Mouse (Mus musculus): Measurements from ENCODE around the gene Man1a2. TPM values are rescaled to one million over a fixed set of nuclear protein-coding genes. Genes with fewer than 3 reads are reported as not detected.

Man1a2 gene
- polyA plus RNA-seq, 1 experiment from 2014 or later = 50.2 TPM

Other genes with a start within 250 kb of the Man1a2 start
- gene Tent5c, start 196.2 kb downstream of the Man1a2 start, polyA plus RNA-seq (2014; fragmentation: Nextera tagmentation; extraction: Ambion mirVana) = 2.9 and 3.2 TPM in 2 replicates
- gene Vtcn1, start 140.0 kb upstream of the Man1a2 start, polyA plus RNA-seq (2014; fragmentation: Nextera tagmentation; extraction: Ambion mirVana) = not detected in 2 replicates
- gene Trim45, start 236.7 kb upstream of the Man1a2 start, polyA plus RNA-seq (2014; fragmentation: Nextera tagmentation; extraction: Ambion mirVana) = 3.8 and 4.9 TPM in 2 replicates